Mouse (Mus musculus) olfactory bulb, adult 2 months (tissue): ENCODE data around the gene Usp3. TPM values are rescaled to one million over a fixed set of nuclear protein-coding genes. Genes with fewer than 3 reads are reported as not detected.

Source experiments
- H3K27ac ChIP-seq: fragments of 200-500 bp; 2 replicates; pipeline ENCODE4 v1.5.1; 2012; ENCODE audit warnings: low read depth, low read length; ENCODE audit not compliant: insufficient read depth
- H3K4me1 ChIP-seq: fragments of 200-500 bp; 2 replicates; pipeline ENCODE4 v1.6.1; 2012; ENCODE audit warnings: low read length; ENCODE audit not compliant: control insufficient read depth, insufficient read depth
- H3K4me3 ChIP-seq: fragments of 200-500 bp; 2 replicates; pipeline ENCODE4 v1.5.1; 2012; ENCODE audit warnings: mild to moderate bottlenecking, low read depth, low read length, moderate library complexity; ENCODE audit not compliant: insufficient read depth
- CTCF ChIP-seq: fragments of 200-500 bp; IDR thresholded peaks from 2 replicates; pipeline ENCODE4 v1.5.1; 2012; ENCODE audit warnings: low read depth, mild to moderate bottlenecking, low read length, moderate library complexity; ENCODE audit not compliant: insufficient read depth
- POLR2A ChIP-seq: fragments of 200-500 bp; IDR thresholded peaks from 2 replicates; pipeline ENCODE4 v1.6.1; 2012; ENCODE audit warnings: mild to moderate bottlenecking, low read depth, low read length, moderate library complexity; ENCODE audit not compliant: insufficient read depth
- WGBS: fragments of 180-500 bp; shearing (Covaris S2); methylation state at CpG from one replicate; pipeline ENCODE4 v1.1.7; 2018; 5-methylcytosine and 5-hydroxymethylcytosine counted together
- polyA plus RNA-seq: library from polyadenylated mRNA; stranded (reverse); fragments of >200 nt; gene quantifications from 2 replicates; pipeline ENCODE4 v1.2.4, GENCODE M21; 2012; ENCODE audit warnings: low replicate concordance; ENCODE audit not compliant: missing spikeins, insufficient read depth, insufficient read length

Gene Usp3
- polyA plus RNA-seq, 1 experiment: not detected

GRCm38 (mm10) chr9:66606851-66607250, 13.9 kb upstream of the Usp3 start:
- Histone ChIP-seq H3K4me1 (peaks cover 9% of the 10 kb centered on the region), H3K4me3 (no peak overlapping the region), H3K27ac (no peak overlapping the region)
- whole genome bisulfite sequencing: 77% methylated on average over 12 of the region's 12 CpGs
- TF ChIP-seq CTCF (no peak), POLR2A (no peak)

DNA sequence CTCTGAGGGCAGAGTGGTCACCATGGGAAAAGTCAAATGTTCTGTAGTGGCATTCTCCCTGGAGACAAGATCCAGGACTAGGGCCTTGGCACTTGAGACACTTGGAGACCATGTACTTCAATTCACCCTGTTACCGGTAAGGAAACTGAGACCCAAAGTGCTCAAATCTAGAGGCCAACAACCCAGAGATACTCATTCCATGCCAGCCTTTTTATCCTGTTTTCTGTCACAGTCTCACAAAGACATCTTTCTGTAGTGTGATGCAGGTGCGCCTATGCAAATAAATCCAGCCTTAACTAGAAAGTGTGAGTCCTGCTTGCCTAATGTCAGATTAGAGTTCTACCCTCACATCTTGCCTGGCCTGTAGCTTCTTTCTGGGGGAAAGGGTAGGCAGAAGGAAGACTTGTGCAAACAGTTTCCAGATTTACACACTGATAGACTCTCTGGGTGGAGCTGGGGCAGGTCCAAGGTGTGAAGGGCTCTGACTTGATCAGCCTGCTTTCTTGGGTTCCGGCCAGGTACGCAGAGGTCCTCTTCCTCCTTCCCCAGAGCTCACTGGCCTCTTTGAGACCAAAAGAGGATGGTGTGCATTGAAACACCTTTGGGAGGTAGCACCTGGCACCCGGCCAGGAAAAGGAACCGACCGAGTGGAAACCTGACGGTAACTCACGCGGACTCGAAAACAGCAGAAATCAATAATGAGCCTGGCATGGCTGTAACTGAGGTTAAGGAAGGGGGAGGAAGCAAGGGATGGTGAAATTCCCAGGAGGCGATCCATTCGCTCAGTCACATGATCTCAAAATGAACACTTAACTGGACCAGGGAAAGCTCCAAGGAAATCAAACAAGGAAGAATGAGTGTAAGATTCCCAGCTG, 13.2 kb upstream of the Usp3 start:
- H3K4me1 ChIP-seq: peaks cover 6% of the 10 kb centered on the region
- no peak overlapping the region for H3K4me3 ChIP-seq
- no peak for TF ChIP-seq POLR2A
- TF ChIP-seq CTCF: no peak
- no peak overlapping the region for H3K27ac ChIP-seq
- 72% methylated on average over 13 of the region's 13 CpGs for WGBS

- Histone ChIP-seq H3K4me1 (peaks cover 5% of the 10 kb centered on the region), H3K27ac (no peak overlapping the region), H3K4me3 (no peak overlapping the region)
- TF ChIP-seq POLR2A (no peak), CTCF (no peak)
- 94% methylated on average over 8 of the region's 8 CpGs for whole genome bisulfite sequencing
These were observed 11.6 kb upstream of the Usp3 start for GRCm38 (mm10) chr9:66604349-66605206.

- WGBS: 92% methylated on average over 1 of the region's 1 CpGs
- Histone ChIP-seq H3K4me3 (no peak overlapping the region), H3K4me1 (peaks cover 6% of the 10 kb centered on the region), H3K27ac (no peak overlapping the region)
- TF ChIP-seq CTCF (no peak), POLR2A (no peak)
These were observed 11.0 kb upstream of the Usp3 start for GRCm38 (mm10) chr9:66603907-66604306.

DNA sequence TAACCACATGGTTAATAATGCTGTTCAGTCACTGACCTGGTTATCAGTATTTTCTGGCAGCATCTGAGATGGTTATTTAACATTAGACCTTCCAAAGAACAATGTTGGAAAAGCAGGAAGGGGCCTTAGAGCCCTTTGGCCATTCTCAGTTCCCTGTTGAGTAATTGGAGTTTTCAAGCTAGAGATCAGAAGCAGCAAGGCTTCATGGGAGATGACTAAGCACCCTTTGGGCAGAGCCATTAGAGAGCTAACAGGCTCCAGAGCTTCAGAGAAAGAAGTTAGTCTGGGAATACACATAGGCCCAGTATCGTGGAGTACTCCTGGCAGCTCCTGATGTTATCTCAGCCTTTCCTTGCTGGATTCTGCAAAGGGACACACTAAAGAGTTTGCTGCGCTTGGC, 8.1 kb upstream of the Usp3 start:
- H3K4me3 ChIP-seq: no peak overlapping the region
- H3K27ac ChIP-seq: no peak overlapping the region
- no peak for TF ChIP-seq CTCF
- H3K4me1 ChIP-seq: peaks cover 6% of the 10 kb centered on the region; the same call in 1 of the 2 replicates
- 61% methylated on average over 2 of the region's 2 CpGs for WGBS

- H3K4me1 ChIP-seq: peaks cover 9% of the 10 kb centered on the region; the same call in 1 of the 2 replicates
- TF ChIP-seq CTCF (no peak), POLR2A (no peak)
- WGBS: 95% methylated on average over 2 of the region's 2 CpGs
- H3K27ac ChIP-seq: no peak overlapping the region
- no peak overlapping the region for H3K4me3 ChIP-seq
These were observed 7.6 kb upstream of the Usp3 start for GRCm38 (mm10) chr9:66600551-66600950.

- H3K4me3 ChIP-seq: no peak overlapping the region
- peaks cover 9% of the 10 kb centered on the region; the same call in 1 of the 2 replicates for H3K4me1 ChIP-seq
- WGBS: 16% methylated on average over 4 of the region's 4 CpGs
- TF ChIP-seq CTCF (no peak), POLR2A (no peak)
- no peak overlapping the region for H3K27ac ChIP-seq
These were observed 6.6 kb upstream of the Usp3 start for GRCm38 (mm10) chr9:66599577-66599976.

DNA sequence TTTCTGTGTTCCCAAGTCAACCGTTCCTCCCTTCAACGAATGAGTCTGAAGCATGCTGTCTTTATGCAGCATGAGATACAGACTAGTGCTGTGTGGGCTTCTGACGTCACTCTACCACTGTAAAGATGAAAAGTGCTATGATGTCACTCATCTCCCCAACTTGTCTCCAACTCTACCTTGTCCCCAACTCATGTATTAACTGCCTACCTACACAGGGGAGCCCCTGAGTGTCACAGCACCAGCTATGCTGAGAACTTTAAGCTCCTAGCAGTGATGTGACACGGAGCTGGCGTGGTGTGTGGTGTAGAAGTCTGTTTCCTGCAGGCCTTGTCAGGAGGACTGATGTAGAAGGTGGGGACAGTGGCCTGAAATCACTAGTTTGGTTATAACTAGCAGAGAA, 5.7 kb upstream of the Usp3 start:
- TF ChIP-seq POLR2A: no peak
- TF ChIP-seq CTCF: no peak
- H3K4me3 ChIP-seq: no peak overlapping the region
- no peak overlapping the region for H3K27ac ChIP-seq
- peaks cover 9% of the 10 kb centered on the region; the same call in 1 of the 2 replicates for H3K4me1 ChIP-seq
- WGBS: 75% methylated on average over 5 of the region's 5 CpGs

GRCm38 (mm10) chr9:66597480-66598215, 4.7 kb upstream of the Usp3 start:
- TF ChIP-seq CTCF (no peak), POLR2A (no peak)
- 43% methylated on average over 7 of the region's 7 CpGs for WGBS
- peaks cover 13% of the 10 kb centered on the region for H3K4me1 ChIP-seq
- H3K27ac ChIP-seq: peak overlapping the region; percentile 32
- H3K4me3 ChIP-seq: no peak overlapping the region
